Mouse (Mus musculus): ENCODE results near the gene A630095E13Rik. TPM values are rescaled to one million over a fixed set of nuclear protein-coding genes. Genes with fewer than 3 reads are reported as not detected.

A630095E13Rik gene
- polyA plus RNA-seq (2015; fragmentation: Illumina TruSeq; extraction: RNeasy Lipid Tissue Mini Kit (QIAGEN cat#74804); ENCODE audit: insufficient read depth, low read depth, low replicate concordance): not detected

GRCm38 (mm10) chr9:36643276-36643675, at the start of gene A630095E13Rik:
Gene A630095E13Rik (minus strand): TSS chr9:36643376.

GRCm38 (mm10) chr9:36692920-36693319, 49.7 kb upstream of the A630095E13Rik start, which contains the start of gene Acrv1:
Gene Acrv1 (plus strand): TSS chr9:36693220.

Other genes starting within 250 kb of the A630095E13Rik start
- not detected for gene Gm7257, start 211.5 kb downstream of the A630095E13Rik start, polyA plus RNA-seq (2015; fragmentation: Illumina TruSeq; extraction: RNeasy Lipid Tissue Mini Kit (QIAGEN cat#74804); ENCODE audit: insufficient read depth, low read depth, low replicate concordance)
- not detected for gene Gm9513, start 167.7 kb downstream of the A630095E13Rik start, polyA plus RNA-seq (2015; fragmentation: Illumina TruSeq; extraction: RNeasy Lipid Tissue Mini Kit (QIAGEN cat#74804); ENCODE audit: insufficient read depth, low read depth, low replicate concordance)
- gene Gm5615, start 101.4 kb downstream of the A630095E13Rik start, polyA plus RNA-seq (2015; fragmentation: Illumina TruSeq; extraction: RNeasy Lipid Tissue Mini Kit (QIAGEN cat#74804); ENCODE audit: insufficient read depth, low read depth, low replicate concordance): not detected
- gene Gm17689, start 60.7 kb downstream of the A630095E13Rik start, polyA plus RNA-seq (2015; fragmentation: Illumina TruSeq; extraction: RNeasy Lipid Tissue Mini Kit (QIAGEN cat#74804); ENCODE audit: insufficient read depth, low read depth, low replicate concordance): not detected
- gene Acrv1, start 49.8 kb upstream of the A630095E13Rik start, polyA plus RNA-seq (2015; fragmentation: Illumina TruSeq; extraction: RNeasy Lipid Tissue Mini Kit (QIAGEN cat#74804); ENCODE audit: insufficient read depth, low read depth, low replicate concordance): not detected
- 2.9 TPM for gene Chek1, start 83.7 kb upstream of the A630095E13Rik start, polyA plus RNA-seq (2015; fragmentation: Illumina TruSeq; extraction: RNeasy Lipid Tissue Mini Kit (QIAGEN cat#74804); ENCODE audit: insufficient read depth, low read depth, low replicate concordance)
- gene Stt3a, start 124.3 kb upstream of the A630095E13Rik start, polyA plus RNA-seq (2015; fragmentation: Illumina TruSeq; extraction: RNeasy Lipid Tissue Mini Kit (QIAGEN cat#74804); ENCODE audit: insufficient read depth, low read depth, low replicate concordance): 25.4 TPM
- gene Ei24, start 154.0 kb upstream of the A630095E13Rik start, polyA plus RNA-seq (2015; fragmentation: Illumina TruSeq; extraction: RNeasy Lipid Tissue Mini Kit (QIAGEN cat#74804); ENCODE audit: insufficient read depth, low read depth, low replicate concordance): 21.9 TPM
- 1.1 TPM for gene Fez1, start 178.5 kb upstream of the A630095E13Rik start, polyA plus RNA-seq (2015; fragmentation: Illumina TruSeq; extraction: RNeasy Lipid Tissue Mini Kit (QIAGEN cat#74804); ENCODE audit: insufficient read depth, low read depth, low replicate concordance)